Mouse (Mus musculus): ENCODE measurements around the gene Fbll1. TPM values are rescaled to one million over a fixed set of nuclear protein-coding genes. Genes with fewer than 3 reads are reported as not detected.
"Not testable (repeated sequence)": the region's sequence is repeated elsewhere in the genome, so short reads cannot be mapped to it uniquely, and the experiment has no call there.

The Fbll1 gene
- total and polyA plus RNA-seq, 2 experiments, result not detected

- H3K27me3 ChIP-seq (ENCODE audit: control insufficient read depth, insufficient read depth, low read length), result no peaks in the 10 kb centered on the region
- DNase-seq (ENCODE audit: extremely low read depth, low read depth, low spot score), result peak; percentile 8
- H3K27ac ChIP-seq (replicated peaks; ENCODE audit: insufficient read depth, low read depth, low read length), result no peak overlapping the region
- H3K79me2 ChIP-seq (ENCODE audit: control insufficient read depth, insufficient read depth, low read length), result peaks cover 9% of the 10 kb centered on the region; the same call in 1 of the 2 replicates
- H3K9ac ChIP-seq (ENCODE audit: low read depth, low read length), result no peak overlapping the region
- no peak overlapping the region for H3K4me3 ChIP-seq (ENCODE audit: insufficient read depth, low read depth, low read length)
- H3K4me1 ChIP-seq (ENCODE audit: control insufficient read depth, insufficient read depth, low read length), result peaks cover 3% of the 10 kb centered on the region; the same call in 1 of the 2 replicates
- 87% methylated on average over 6 of the region's 6 CpGs for WGBS
- peaks cover 70% of the 10 kb centered on the region for H3K36me3 ChIP-seq (ENCODE audit: control insufficient read depth, insufficient read depth, low read length)
- TF ChIP-seq POLR2A (IDR thresholded peaks at IDR 0.05; ENCODE audit: extremely low read depth, insufficient read depth, low read length), result no peak
- TF ChIP-seq CTCF (IDR thresholded peaks at IDR 0.05; ENCODE audit: low read depth, low read length), result no peak
These were observed 29.0 kb upstream of the Fbll1 start for GRCm38 (mm10) chr11:35827714-35828113.

GRCm38 (mm10) chr11:35816316-35816715 lies 17.6 kb upstream of the Fbll1 start:
- Histone ChIP-seq H3K27ac (replicated peaks; ENCODE audit: insufficient read depth, low read depth, low read length) (no peak overlapping the region), H3K27me3 (ENCODE audit: control insufficient read depth, insufficient read depth, low read length) (no peaks in the 10 kb centered on the region), H3K4me1 (ENCODE audit: control insufficient read depth, insufficient read depth, low read length) (no peaks in the 10 kb centered on the region), H3K9ac (ENCODE audit: low read depth, low read length) (no peak overlapping the region), H3K4me3 (ENCODE audit: insufficient read depth, low read depth, low read length) (no peak overlapping the region), H3K79me2 (ENCODE audit: control insufficient read depth, insufficient read depth, low read length) (no peaks in the 10 kb centered on the region), H3K36me3 (ENCODE audit: control insufficient read depth, insufficient read depth, low read length) (peaks cover 75% of the 10 kb centered on the region)
- 87% methylated on average over 12 of the region's 12 CpGs for WGBS
- TF ChIP-seq POLR2A (IDR thresholded peaks at IDR 0.05; ENCODE audit: extremely low read depth, insufficient read depth, low read length) (no peak), CTCF (IDR thresholded peaks at IDR 0.05; ENCODE audit: low read depth, low read length) (no peak)
- no peak for DNase-seq (ENCODE audit: extremely low read depth, low read depth, low spot score)

- TF ChIP-seq POLR2A (IDR thresholded peaks at IDR 0.05; ENCODE audit: extremely low read depth, insufficient read depth, low read length) (no peak), CTCF (IDR thresholded peaks at IDR 0.05; ENCODE audit: low read depth, low read length) (no peak)
- Histone ChIP-seq H3K9ac (ENCODE audit: low read depth, low read length) (no peak overlapping the region), H3K4me1 (ENCODE audit: control insufficient read depth, insufficient read depth, low read length) (no peaks in the 10 kb centered on the region), H3K36me3 (ENCODE audit: control insufficient read depth, insufficient read depth, low read length) (peaks cover 61% of the 10 kb centered on the region), H3K79me2 (ENCODE audit: control insufficient read depth, insufficient read depth, low read length) (no peaks in the 10 kb centered on the region), H3K27me3 (ENCODE audit: control insufficient read depth, insufficient read depth, low read length) (no peaks in the 10 kb centered on the region), H3K4me3 (ENCODE audit: insufficient read depth, low read depth, low read length) (no peak overlapping the region), H3K27ac (replicated peaks; ENCODE audit: insufficient read depth, low read depth, low read length) (no peak overlapping the region)
- 87% methylated on average over 10 of the region's 10 CpGs for WGBS
- no peak for DNase-seq (ENCODE audit: extremely low read depth, low read depth, low spot score)
These were observed 12.8 kb upstream of the Fbll1 start for GRCm38 (mm10) chr11:35811458-35811857.

- Histone ChIP-seq H3K27me3 (ENCODE audit: control insufficient read depth, insufficient read depth, low read length) (peaks cover 14% of the 10 kb centered on the region), H3K4me3 (ENCODE audit: insufficient read depth, low read depth, low read length) (no peak overlapping the region), H3K9ac (ENCODE audit: low read depth, low read length) (no peak overlapping the region), H3K4me1 (ENCODE audit: control insufficient read depth, insufficient read depth, low read length) (no peaks in the 10 kb centered on the region), H3K79me2 (ENCODE audit: control insufficient read depth, insufficient read depth, low read length) (no peaks in the 10 kb centered on the region), H3K36me3 (ENCODE audit: control insufficient read depth, insufficient read depth, low read length) (no peaks in the 10 kb centered on the region), H3K27ac (replicated peaks; ENCODE audit: insufficient read depth, low read depth, low read length) (no peak overlapping the region)
- TF ChIP-seq CTCF (IDR thresholded peaks at IDR 0.05; ENCODE audit: low read depth, low read length), result no peak
- TF ChIP-seq POLR2A (IDR thresholded peaks at IDR 0.05; ENCODE audit: extremely low read depth, insufficient read depth, low read length), result no peak
- 76% methylated on average over 5 of the region's 5 CpGs for WGBS
- DNase-seq (ENCODE audit: extremely low read depth, low read depth, low spot score), result no peak
These were observed 2.6 kb upstream of the Fbll1 start for GRCm38 (mm10) chr11:35801332-35801731.

- no peak overlapping the region for H3K27ac ChIP-seq (replicated peaks; ENCODE audit: insufficient read depth, low read depth, low read length)
- H3K36me3 ChIP-seq (ENCODE audit: control insufficient read depth, insufficient read depth, low read length), result no peaks in the 10 kb centered on the region
- 6% methylated on average over 23 of the region's 23 CpGs for WGBS
- H3K79me2 ChIP-seq (ENCODE audit: control insufficient read depth, insufficient read depth, low read length), result no peaks in the 10 kb centered on the region
- TF ChIP-seq CTCF (IDR thresholded peaks at IDR 0.05; ENCODE audit: low read depth, low read length) (no peak), POLR2A (IDR thresholded peaks at IDR 0.05; ENCODE audit: extremely low read depth, insufficient read depth, low read length) (no peak)
- DNase-seq (ENCODE audit: extremely low read depth, low read depth, low spot score), result no peak
- H3K4me3 ChIP-seq (ENCODE audit: insufficient read depth, low read depth, low read length), result no peak overlapping the region
- H3K27me3 ChIP-seq (ENCODE audit: control insufficient read depth, insufficient read depth, low read length), result peaks cover 14% of the 10 kb centered on the region
- H3K9ac ChIP-seq (ENCODE audit: low read depth, low read length), result no peak overlapping the region
- no peaks in the 10 kb centered on the region for H3K4me1 ChIP-seq (ENCODE audit: control insufficient read depth, insufficient read depth, low read length)
These were observed 226 bp downstream of the Fbll1 start for GRCm38 (mm10) chr11:35798495-35798820.

GRCm38 (mm10) chr11:35797751-35798494 lies 761 bp downstream of the Fbll1 start:
- no peaks in the 10 kb centered on the region for H3K79me2 ChIP-seq (ENCODE audit: control insufficient read depth, insufficient read depth, low read length)
- no peaks in the 10 kb centered on the region for H3K36me3 ChIP-seq (ENCODE audit: control insufficient read depth, insufficient read depth, low read length)
- TF ChIP-seq CTCF (IDR thresholded peaks at IDR 0.05; ENCODE audit: low read depth, low read length) (no peak), POLR2A (IDR thresholded peaks at IDR 0.05; ENCODE audit: extremely low read depth, insufficient read depth, low read length) (no peak)
- no peak for DNase-seq (ENCODE audit: extremely low read depth, low read depth, low spot score)
- no peak overlapping the region for H3K4me3 ChIP-seq (ENCODE audit: insufficient read depth, low read depth, low read length)
- no peaks in the 10 kb centered on the region for H3K4me1 ChIP-seq (ENCODE audit: control insufficient read depth, insufficient read depth, low read length)
- no peak overlapping the region for H3K27ac ChIP-seq (replicated peaks; ENCODE audit: insufficient read depth, low read depth, low read length)
- WGBS, result 7% methylated on average over 79 of the region's 86 CpGs
- peaks cover 14% of the 10 kb centered on the region for H3K27me3 ChIP-seq (ENCODE audit: control insufficient read depth, insufficient read depth, low read length)
- no peak overlapping the region for H3K9ac ChIP-seq (ENCODE audit: low read depth, low read length)

- not testable (repeated sequence) for H3K36me3 ChIP-seq (ENCODE audit: control insufficient read depth, insufficient read depth, low read length); H3K9ac ChIP-seq (ENCODE audit: low read depth, low read length); H3K27me3 ChIP-seq (ENCODE audit: control insufficient read depth, insufficient read depth, low read length); DNase-seq (ENCODE audit: extremely low read depth, low read depth, low spot score); H3K4me1 ChIP-seq (ENCODE audit: control insufficient read depth, insufficient read depth, low read length); H3K79me2 ChIP-seq (ENCODE audit: control insufficient read depth, insufficient read depth, low read length); H3K27ac ChIP-seq (replicated peaks; ENCODE audit: insufficient read depth, low read depth, low read length); H3K4me3 ChIP-seq (ENCODE audit: insufficient read depth, low read depth, low read length)
- 75% methylated on average over 5 of the region's 5 CpGs for whole genome bisulfite sequencing
These were observed 5.9 kb downstream of the Fbll1 start for GRCm38 (mm10) chr11:35792800-35793199.

Measured in liver, adult 2 months (tissue).